Mouse (Mus musculus) spleen, adult 2 months (tissue): ENCODE data around the gene Xntrpc. TPM values are rescaled to one million over a fixed set of nuclear protein-coding genes. Genes with fewer than 3 reads are reported as not detected.

Experiments
- DNase-seq, 2 experiments: peaks; one replicate each; pipeline versions ENCODE4 v3.0.0 to v3.0.0-alpha.2; 2012 to 2021; ENCODE audit warnings: low spot score in 2 of 2, low read depth in 1 of 2
- H3K27ac ChIP-seq: fragments of 200-500 bp; 2 replicates; pipeline ENCODE4 v1.5.1; 2012; ENCODE audit warnings: low read length, inconsistent platforms; ENCODE audit not compliant: insufficient read depth
- H3K27me3 ChIP-seq: fragments of 200-500 bp; 2 replicates; pipeline ENCODE4 v1.6.1; 2012; ENCODE audit warnings: mild to moderate bottlenecking, moderate library complexity, low read length, inconsistent platforms; ENCODE audit not compliant: control insufficient read depth, insufficient read depth
- H3K36me3 ChIP-seq: fragments of 200-500 bp; 2 replicates; pipeline ENCODE4 v1.6.1; 2012; ENCODE audit warnings: mild to moderate bottlenecking, low read length, inconsistent platforms; ENCODE audit not compliant: control insufficient read depth, insufficient read depth
- H3K4me1 ChIP-seq: fragments of 200-500 bp; 2 replicates; pipeline ENCODE4 v1.6.1; 2011; ENCODE audit warnings: inconsistent platforms; ENCODE audit not compliant: control insufficient read depth, insufficient read depth, insufficient read length
- H3K4me3 ChIP-seq: fragments of 200-500 bp; 2 replicates; pipeline ENCODE4 v1.5.1; 2011; ENCODE audit warnings: mild to moderate bottlenecking, inconsistent platforms; ENCODE audit not compliant: insufficient read depth, insufficient read length; ENCODE audit errors: extremely low read depth
- CTCF ChIP-seq: fragments of 200-500 bp; IDR thresholded peaks from 2 replicates; pipeline ENCODE4 v1.5.1; 2011; ENCODE audit warnings: mild to moderate bottlenecking, inconsistent platforms; ENCODE audit not compliant: insufficient read depth, insufficient read length, insufficient replicate concordance; ENCODE audit errors: extremely low read depth
- POLR2A ChIP-seq: fragments of 200-500 bp; IDR thresholded peaks from 2 replicates; pipeline ENCODE4 v1.6.1; 2011; ENCODE audit warnings: low read depth, low read length, inconsistent platforms
- whole genome bisulfite sequencing: fragments of 180-500 bp; shearing (Covaris S2); methylation state at CpG from one replicate; pipeline ENCODE4 v1.1.7; 2018; 5-methylcytosine and 5-hydroxymethylcytosine counted together
- polyA plus RNA-seq: library from polyadenylated mRNA; depleted of rRNA; stranded (reverse); fragments of >200 nt; gene quantifications from 2 replicates; pipeline ENCODE4 v1.2.3, GENCODE M21; 2012

Gene Xntrpc
- polyA plus RNA-seq, 1 experiment, result 2.6 TPM

DNA sequence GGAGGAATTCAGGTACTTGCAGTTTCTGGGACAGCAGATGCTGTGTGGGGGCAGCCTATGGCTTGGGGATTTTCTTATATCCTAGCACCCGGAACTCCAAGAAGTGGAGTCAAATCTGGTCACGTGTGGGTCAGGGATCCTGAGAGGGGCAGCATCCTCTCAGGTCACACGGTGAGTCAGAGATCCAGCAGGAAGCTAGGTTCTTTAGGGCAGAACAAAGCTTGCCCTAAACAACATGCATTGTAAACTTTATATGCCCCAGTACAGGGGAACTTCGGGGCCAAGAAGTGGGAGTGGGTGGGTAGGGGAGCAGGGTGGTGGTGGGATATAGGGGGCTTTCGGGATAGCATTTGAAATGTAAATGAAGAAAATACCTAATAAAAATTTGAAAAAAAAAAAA is 35.4 kb downstream of the Xntrpc start:
- TF ChIP-seq POLR2A (no peak), CTCF (no peak)
- 84% methylated on average over 5 of the region's 5 CpGs for WGBS
- H3K4me1 ChIP-seq, result peaks cover 8% of the 10 kb centered on the region; the same call in 1 of the 2 replicates
- no peaks in the 10 kb centered on the region for H3K36me3 ChIP-seq
- no peaks in the 10 kb centered on the region for H3K27me3 ChIP-seq
- DNase-seq, result no peak
- no peak overlapping the region for H3K4me3 ChIP-seq
- no peak overlapping the region for H3K27ac ChIP-seq

GRCm38 (mm10) chr7:102101487-102101886 is 36.0 kb downstream of the Xntrpc start, which contains the start of gene Art1:
TSS of gene Art1 (plus strand) at chr7:102101743.
- Histone ChIP-seq H3K4me3 (no peak within 1 kb of the TSS), H3K36me3 (no peaks in the 10 kb centered on the region), H3K27me3 (no peaks in the 10 kb centered on the region), H3K4me1 (peaks cover 8% of the 10 kb centered on the region; the same call in 1 of the 2 replicates), H3K27ac (no peak within 1 kb of the TSS)
- WGBS, result 82% methylated on average over 5 of the region's 5 CpGs
- no peak for DNase-seq
- TF ChIP-seq POLR2A, result no peak
- TF ChIP-seq CTCF, result no peak

GRCm38 (mm10) chr7:102102241-102102640 is 36.7 kb downstream of the Xntrpc start:
- WGBS, result 88% methylated on average over 8 of the region's 8 CpGs
- peaks cover 13% of the 10 kb centered on the region for H3K4me1 ChIP-seq
- no peak overlapping the region for H3K27ac ChIP-seq
- no peaks in the 10 kb centered on the region for H3K36me3 ChIP-seq
- H3K27me3 ChIP-seq, result no peaks in the 10 kb centered on the region
- no peak for DNase-seq
- TF ChIP-seq POLR2A (no peak), CTCF (no peak)
- no peak overlapping the region for H3K4me3 ChIP-seq

GRCm38 (mm10) chr7:102102696-102103095 is 37.2 kb downstream of the Xntrpc start:
- Histone ChIP-seq H3K36me3 (no peaks in the 10 kb centered on the region), H3K27ac (no peak overlapping the region), H3K27me3 (no peaks in the 10 kb centered on the region), H3K4me3 (no peak overlapping the region), H3K4me1 (peaks cover 13% of the 10 kb centered on the region)
- WGBS, result 78% methylated on average over 6 of the region's 6 CpGs
- no peak for DNase-seq
- TF ChIP-seq CTCF (no peak), POLR2A (no peak)

- no peaks in the 10 kb centered on the region for H3K27me3 ChIP-seq
- WGBS, result 80% methylated on average over 2 of the region's 2 CpGs
- H3K4me3 ChIP-seq, result no peak overlapping the region
- H3K36me3 ChIP-seq, result no peaks in the 10 kb centered on the region
- peaks cover 13% of the 10 kb centered on the region for H3K4me1 ChIP-seq
- no peak overlapping the region for H3K27ac ChIP-seq
- TF ChIP-seq CTCF (no peak), POLR2A (no peak)
- no peak for DNase-seq
Measured at GRCm38 (mm10) chr7:102103555-102103954, 38.0 kb downstream of the Xntrpc start.

GRCm38 (mm10) chr7:102104126-102104525 is 38.6 kb downstream of the Xntrpc start:
- Histone ChIP-seq H3K36me3 (no peaks in the 10 kb centered on the region), H3K4me1 (peaks cover 13% of the 10 kb centered on the region), H3K4me3 (no peak overlapping the region), H3K27me3 (no peaks in the 10 kb centered on the region), H3K27ac (no peak overlapping the region)
- 78% methylated on average over 5 of the region's 5 CpGs for WGBS
- TF ChIP-seq CTCF, result no peak
- no peak for TF ChIP-seq POLR2A
- no peak for DNase-seq

DNA sequence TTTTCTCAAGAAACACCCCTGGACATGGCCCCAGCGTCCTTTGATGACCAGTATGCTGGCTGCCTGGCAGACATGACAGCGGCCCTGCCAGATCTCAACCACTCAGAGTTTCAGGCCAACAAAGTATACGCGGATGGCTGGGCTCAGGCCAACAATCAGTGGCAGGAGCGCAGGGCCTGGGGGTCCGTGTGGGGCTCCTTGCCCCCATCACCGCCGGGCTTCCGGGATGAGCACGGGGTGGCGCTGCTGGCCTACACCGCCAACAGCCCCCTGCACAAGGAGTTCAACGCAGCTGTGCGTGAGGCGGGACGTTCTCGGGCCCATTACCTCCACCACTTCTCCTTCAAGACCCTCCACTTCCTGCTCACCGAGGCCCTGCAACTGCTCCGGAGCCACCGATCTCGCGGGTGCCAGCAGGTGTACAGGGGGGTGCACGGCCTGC is 41.2 kb downstream of the Xntrpc start:
- DNase-seq, result no peak

More for the DNA sequence above, 41.2 kb downstream of the Xntrpc start:
- H3K4me3 ChIP-seq, result peak overlapping the region; percentile 16; the same call in 1 of the 2 replicates
- no peak for TF ChIP-seq POLR2A
- no peak for TF ChIP-seq CTCF
- H3K27me3 ChIP-seq, result no peaks in the 10 kb centered on the region
- no peaks in the 10 kb centered on the region for H3K36me3 ChIP-seq
- H3K27ac ChIP-seq, result no peak overlapping the region
- peaks cover 4% of the 10 kb centered on the region; the same call in 1 of the 2 replicates for H3K4me1 ChIP-seq
- 28% methylated on average over 22 of the region's 23 CpGs for WGBS
